Mouse (Mus musculus): ENCODE measurements around the gene Cfap54.

Gene Cfap54

DNA sequence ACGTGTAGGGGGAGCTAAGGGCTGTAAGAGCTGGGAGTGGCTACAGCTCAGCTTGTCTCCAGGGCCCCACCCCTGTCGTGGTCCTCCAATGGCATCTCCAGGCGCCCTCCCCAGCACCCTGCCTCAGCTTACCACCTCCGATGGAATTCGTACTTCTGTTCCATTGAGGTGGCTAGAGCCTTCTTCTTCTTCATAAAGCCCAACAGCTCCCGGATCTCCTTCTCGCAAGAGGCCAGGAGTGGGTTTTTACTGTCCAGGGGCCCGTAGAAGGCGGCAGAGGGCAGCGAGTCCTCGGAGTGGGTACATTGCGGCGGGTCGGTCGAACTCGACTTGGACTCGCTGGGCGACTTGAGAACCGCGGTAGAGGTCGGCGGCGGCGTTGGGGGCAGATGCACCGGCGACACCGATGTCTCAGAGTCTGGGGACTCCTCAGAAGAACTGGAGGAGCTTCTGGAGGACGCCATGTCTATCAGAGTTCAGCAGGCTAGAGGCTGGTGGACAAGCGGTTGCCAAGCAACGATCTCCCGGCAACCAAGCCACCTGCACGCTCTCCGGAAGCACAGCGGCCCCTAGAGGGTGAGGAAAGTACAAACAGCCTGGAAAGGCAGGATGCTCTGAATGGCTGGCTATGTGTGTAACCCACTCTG, at the start of gene Cfap54:
Gene Cfap54 (minus strand): TSS at position 486 of the 647 bp plus-strand sequence.
- peak; percentile 86 for DNase-seq (ENCODE audit: extremely low spot score, low read depth, low spot score)

- DNase-seq (ENCODE audit: extremely low spot score, low read depth, low spot score): no peak
Observed at GRCm38 (mm10) chr10:93130456-93130940, 49.1 kb upstream of the Cfap54 start.

DNA sequence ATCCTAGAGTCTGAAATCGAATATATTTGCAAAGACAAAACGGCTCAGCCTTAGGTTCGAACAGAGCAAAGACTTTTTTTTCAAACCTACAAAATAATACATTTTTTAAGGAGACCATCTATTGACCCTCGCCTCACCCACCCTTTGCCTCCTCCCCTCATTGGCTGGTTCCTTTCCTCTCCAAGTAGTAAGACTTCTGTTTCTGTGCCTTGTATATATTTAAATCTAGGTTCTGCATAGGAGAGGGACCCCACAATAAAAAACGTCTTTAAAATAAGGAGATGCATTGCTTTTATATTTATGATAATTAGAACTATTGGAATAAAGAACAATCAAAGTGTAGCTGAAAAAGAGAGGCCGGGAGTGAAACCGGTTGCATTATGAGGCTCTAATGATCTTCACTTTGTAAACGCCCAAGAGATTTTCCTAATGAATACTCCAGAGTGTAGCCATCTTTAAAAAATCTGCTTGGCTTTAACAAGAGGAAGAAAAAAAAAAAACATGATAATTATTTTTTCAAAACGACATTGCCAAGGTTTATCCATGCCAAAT, 48.6 kb upstream of the Cfap54 start:
- DNase-seq (ENCODE audit: extremely low spot score, low read depth, low spot score): no peak

GRCm38 (mm10) chr10:93129345-93129744, 47.9 kb upstream of the Cfap54 start:
- DNase-seq (ENCODE audit: extremely low spot score, low read depth, low spot score): no peak

GRCm38 (mm10) chr10:93128566-93128965, 47.1 kb upstream of the Cfap54 start:
- DNase-seq (ENCODE audit: extremely low spot score, low read depth, low spot score): no peak

- DNase-seq (ENCODE audit: extremely low spot score, low read depth, low spot score): no peak
Observed at GRCm38 (mm10) chr10:93126025-93126424, 44.6 kb upstream of the Cfap54 start.

- no peak for DNase-seq (ENCODE audit: extremely low spot score, low read depth, low spot score)
Observed at GRCm38 (mm10) chr10:93123957-93124613, 42.7 kb upstream of the Cfap54 start.

DNA sequence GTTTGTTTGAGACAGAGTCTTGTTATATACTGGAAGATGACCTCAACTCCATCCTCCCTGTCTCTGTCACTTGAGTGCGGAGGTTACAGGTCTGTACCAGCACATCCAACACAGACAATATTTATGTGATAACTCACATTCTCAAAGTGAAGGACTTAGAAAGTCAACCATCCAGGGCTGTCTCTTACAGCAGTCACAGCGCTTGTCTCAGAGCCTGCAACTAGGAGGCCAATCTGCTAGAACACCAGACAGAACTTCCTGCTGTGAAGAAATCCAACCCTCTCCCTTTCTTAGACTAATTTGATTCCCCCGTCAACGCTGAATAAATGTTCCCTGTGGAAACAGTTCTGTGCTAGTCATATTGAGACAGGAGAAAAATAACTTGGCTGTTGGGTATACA, 41.9 kb upstream of the Cfap54 start:
- DNase-seq (ENCODE audit: extremely low spot score, low read depth, low spot score): no peak

GRCm38 (mm10) chr10:93122399-93123184, 41.2 kb upstream of the Cfap54 start:
- DNase-seq (ENCODE audit: extremely low spot score, low read depth, low spot score): no peak

DNA sequence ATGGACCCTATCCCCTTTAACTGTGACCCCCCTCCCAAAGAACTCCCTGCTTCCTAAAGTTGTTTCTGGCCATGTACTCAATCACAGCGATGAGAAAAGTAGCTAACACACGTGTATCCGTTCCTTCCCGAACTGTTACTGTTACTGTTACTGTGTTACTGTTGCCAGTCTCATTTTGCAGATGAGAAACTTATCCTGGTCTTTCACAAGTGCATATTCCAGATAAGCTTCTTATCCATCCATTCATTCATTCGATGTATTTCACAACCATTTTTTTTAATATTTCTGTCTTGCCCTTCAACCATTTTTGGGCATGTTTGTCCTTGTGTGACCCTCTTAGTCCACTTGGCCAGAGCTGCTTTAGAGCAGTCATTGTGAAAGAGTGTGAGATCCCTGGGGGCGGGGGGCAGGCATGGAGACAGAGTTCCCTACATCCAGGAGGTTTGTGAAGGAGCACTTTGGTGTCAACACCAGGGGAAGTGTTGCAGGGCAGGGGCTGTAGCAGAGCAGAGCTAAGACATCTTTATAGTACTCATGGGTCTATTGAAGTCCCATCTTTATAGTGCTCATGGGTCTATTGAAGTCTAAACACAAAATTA, 39.9 kb upstream of the Cfap54 start:
- no peak for DNase-seq (ENCODE audit: extremely low spot score, low read depth, low spot score)

GRCm38 (mm10) chr10:93119809-93120208, 38.4 kb upstream of the Cfap54 start:
- no peak for DNase-seq (ENCODE audit: extremely low spot score, low read depth, low spot score)

GRCm38 (mm10) chr10:93116636-93117035, 35.2 kb upstream of the Cfap54 start:
- no peak for DNase-seq (ENCODE audit: extremely low spot score, low read depth, low spot score)

DNA sequence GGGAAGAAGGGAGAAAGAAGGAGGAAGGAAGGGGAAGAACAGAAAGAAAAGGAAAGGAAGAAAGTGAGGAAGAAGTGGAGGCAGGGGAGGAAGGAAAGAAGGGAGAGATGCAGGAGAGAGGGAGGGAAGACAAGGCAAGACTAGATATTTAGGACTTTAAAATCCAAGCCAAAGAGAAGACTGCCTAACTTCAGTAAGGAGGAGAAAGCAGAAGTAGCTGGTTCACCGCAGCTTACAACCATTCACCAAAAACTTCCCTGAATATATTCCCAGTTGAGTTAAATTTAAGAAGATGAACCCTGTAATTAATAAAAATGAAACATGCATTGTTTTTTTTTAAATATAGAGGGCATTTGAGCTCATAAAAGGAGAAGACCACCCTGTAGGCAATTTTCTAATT, 34.3 kb upstream of the Cfap54 start:
- no peak for DNase-seq (ENCODE audit: extremely low spot score, low read depth, low spot score)

- DNase-seq (ENCODE audit: extremely low spot score, low read depth, low spot score): no peak
Observed at GRCm38 (mm10) chr10:93114782-93115181, 33.4 kb upstream of the Cfap54 start.

- no peak for DNase-seq (ENCODE audit: extremely low spot score, low read depth, low spot score)
Observed at GRCm38 (mm10) chr10:93113968-93114367, 32.5 kb upstream of the Cfap54 start.

- no peak for DNase-seq (ENCODE audit: extremely low spot score, low read depth, low spot score)
Observed at GRCm38 (mm10) chr10:93112021-93112420, 30.6 kb upstream of the Cfap54 start.

DNA sequence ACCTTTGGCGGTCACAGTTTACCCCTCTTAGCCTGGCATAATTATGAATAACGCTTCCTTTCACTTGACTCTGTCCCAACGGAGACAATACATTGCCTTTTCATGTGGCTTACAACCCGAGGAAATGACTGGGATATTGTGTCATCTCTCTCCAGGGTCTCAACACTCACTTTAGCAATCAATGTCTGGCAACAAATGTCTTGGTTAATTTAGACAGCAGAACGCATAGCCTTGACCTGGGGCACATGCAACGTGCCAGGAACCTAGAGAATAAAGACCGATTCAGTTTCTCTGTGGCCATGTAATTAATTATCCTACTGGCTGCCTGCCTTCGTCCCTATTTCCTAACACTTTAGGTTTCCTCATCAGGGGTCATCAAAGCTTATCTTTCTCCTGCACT, 30.0 kb upstream of the Cfap54 start:
- no peak for DNase-seq (ENCODE audit: extremely low spot score, low read depth, low spot score)

DNA sequence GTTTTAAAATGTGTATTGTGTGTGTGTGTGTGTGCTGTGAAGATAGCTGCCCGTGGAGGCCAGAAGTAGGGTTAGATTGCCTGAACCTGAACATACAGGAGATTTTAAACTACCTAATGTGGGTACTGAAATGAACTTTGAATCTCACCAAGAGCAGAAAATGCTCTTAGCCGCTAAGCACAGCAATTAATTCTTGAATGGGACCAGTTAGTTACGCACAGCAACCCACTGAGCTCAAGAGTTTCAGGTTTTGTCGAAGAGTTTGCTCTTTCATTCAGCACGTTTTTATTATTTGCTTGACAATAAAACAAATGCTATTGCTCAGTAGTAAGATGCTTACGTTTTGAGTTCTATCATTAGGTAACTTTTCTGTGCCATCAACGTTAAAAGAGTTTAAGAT, 23.9 kb upstream of the Cfap54 start:
- DNase-seq (ENCODE audit: extremely low spot score, low read depth, low spot score): no peak

DNA sequence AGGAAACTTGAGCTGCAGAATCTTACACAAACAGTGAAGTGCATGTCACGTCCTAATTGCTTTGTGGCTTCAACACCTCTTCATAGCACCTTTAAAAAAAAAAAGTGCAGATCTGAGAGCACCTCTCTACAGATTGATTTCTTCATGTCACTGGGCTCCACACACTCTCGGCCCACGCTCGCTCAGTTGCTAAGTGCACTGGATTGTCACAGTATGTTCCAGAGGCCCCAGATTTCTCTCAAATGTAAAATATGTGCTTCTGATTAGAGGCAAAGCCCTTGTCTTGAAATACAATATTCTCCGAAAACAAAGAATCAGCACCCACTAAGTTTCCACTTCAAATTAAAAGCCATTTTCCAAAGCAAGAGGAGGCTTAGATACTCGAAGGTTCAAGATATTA, 22.9 kb upstream of the Cfap54 start:
- DNase-seq (ENCODE audit: extremely low spot score, low read depth, low spot score): no peak

DNA sequence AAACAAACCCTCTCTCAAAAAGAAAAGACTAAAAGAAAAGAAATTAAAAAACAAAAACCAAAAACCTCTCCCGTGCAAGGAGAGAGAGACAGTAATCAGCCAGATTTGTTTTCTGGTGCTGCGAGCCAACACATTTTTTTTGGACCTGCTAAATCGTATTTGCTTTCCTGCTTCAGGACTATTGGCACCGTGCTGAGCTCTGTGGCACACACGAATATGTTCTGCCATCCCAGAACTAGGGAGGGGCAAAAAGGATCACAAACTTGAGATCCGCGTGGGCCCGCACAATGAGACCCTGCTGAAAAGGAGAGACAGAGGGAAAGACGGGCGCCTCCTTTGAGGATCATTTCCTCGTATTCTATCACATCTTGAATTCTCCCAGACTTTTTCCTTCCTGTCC, 22.3 kb upstream of the Cfap54 start:
- no peak for DNase-seq (ENCODE audit: extremely low spot score, low read depth, low spot score)

- DNase-seq (ENCODE audit: extremely low spot score, low read depth, low spot score): no peak
Observed at GRCm38 (mm10) chr10:93102321-93102720, 20.9 kb upstream of the Cfap54 start.
